ENCODE assay signal across 9 mouse cellular contexts in genomic region chr13:64237000-64237680, GRCm38 (mm10). TPM values are rescaled to one million over a fixed set of nuclear protein-coding genes. Genes with fewer than 3 reads are reported as not detected.
DNase-seq lines count a peak whose midpoint lies in the region; ATAC-seq and TF ChIP-seq lines count a peak whose summit lies in the region.
"Had no signal": no experiment of that assay in that cellular context is flagged by ENCODE, and none has a peak within 500 bp of the region (broad histone marks: within the 10 kb centered on the region; RNA-seq: fewer than 3 reads in every experiment).

No protein-coding gene starts in this region.

- DNase-seq in gastrocnemius, adult 2 months, result no peak
- DNase-seq in gastrocnemius, adult 8-10 months (ENCODE audit: low spot score in 2 of 2), result no peak
- no peak for DNase-seq in G1E (ENCODE audit: low spot score)
- peak; percentile 21 to 42 for DNase-seq in cerebellum, postnatal 14 days
- no peak for DNase-seq in thymus, postnatal 14 days
- DNase-seq in testis, postnatal 10 days (ENCODE audit: low spot score), result no peak
- no peak for DNase-seq in thymus, postnatal 0 days (ENCODE audit: low spot score)

- H3K9ac ChIP-seq in limb, embryonic 12.5 days (replicated peaks), result no peak overlapping the region
- H3K9ac ChIP-seq: hindbrain, embryonic 14.5 days had no signal

- peak; percentile 71 for ATAC-seq in G1E (ENCODE audit: extremely low read depth, insufficient number of reproducible peaks, low FRiP score, poor library complexity, severe bottlenecking)
- ATAC-seq in limb, embryonic 12.5 days (ENCODE audit: insufficient number of reproducible peaks, insufficient read depth, low FRiP score, low TSS enrichment, low read depth), result no peak

- no peaks in the 10 kb centered on the region for H3K27me3 ChIP-seq in G1E (ENCODE audit: insufficient read depth, low read length)
- no peaks in the 10 kb centered on the region for H3K27me3 ChIP-seq in limb, embryonic 12.5 days

- H3K4me3 ChIP-seq in gastrocnemius, adult 2 months, result no peak overlapping the region
- H3K4me3 ChIP-seq in G1E (ENCODE audit: low read depth, low read length), result no peak overlapping the region
- no peak overlapping the region for H3K4me3 ChIP-seq in limb, embryonic 12.5 days (replicated peaks)

- H3K4me2 ChIP-seq in limb, embryonic 12.5 days, result no peak overlapping the region
- H3K4me2 ChIP-seq: hindbrain, embryonic 14.5 days had no signal

- H3K36me3 ChIP-seq in G1E (replicated peaks), result no peaks in the 10 kb centered on the region
- H3K36me3 ChIP-seq in limb, embryonic 12.5 days, result no peaks in the 10 kb centered on the region

- peak overlapping the region; percentile 78 for H3K27ac ChIP-seq in gastrocnemius, adult 2 months
- H3K27ac ChIP-seq in limb, embryonic 12.5 days, result peak overlapping the region; percentile 53
- H3K27ac ChIP-seq: hindbrain, embryonic 14.5 days had no signal

- TF ChIP-seq CTCF in gastrocnemius, adult 2 months (IDR thresholded peaks at IDR 0.05), result no peak
- no peak for TF ChIP-seq CTCF in G1E (IDR thresholded peaks at IDR 0.05; ENCODE audit: low read depth, low read length)

- no peaks in the 10 kb centered on the region for H3K9me3 ChIP-seq in G1E (replicated peaks)
- no peaks in the 10 kb centered on the region for H3K9me3 ChIP-seq in limb, embryonic 12.5 days

- intact Hi-C loops in gastrocnemius, adult 2 months (cut with DNase I), result no loop called here

- peaks cover 8% of the 10 kb centered on the region for H3K4me1 ChIP-seq in G1E (ENCODE audit: insufficient read depth, low read depth, low read length)
- H3K4me1 ChIP-seq in limb, embryonic 12.5 days (replicated peaks), result peaks cover 32% of the 10 kb centered on the region

- WGBS in limb, embryonic 12.5 days, result 46% methylated on average over 4 of the region's 4 CpGs

RNA-seq across cellular contexts. Expression of gene Cdc14b, which starts 38.0 kb away (rescaled TPM):
- total RNA-seq in gastrocnemius, adult 2 months (2021), result 1 to 10 TPM; 6.3 to 6.8 TPM
- 1 to 10 TPM; 6.7 to 9.1 (median 7.8) TPM for total RNA-seq in gastrocnemius, adult 8-10 months (2022)
- total RNA-seq in G1E (2014; fragmentation: Nextera tagmentation) (1.9 and 4.1 TPM in 2 replicates), G1E (2017) (2.0 and 2.3 TPM in 2 replicates)
- polyA plus RNA-seq in G1E (2012), result 0.09 and 0.13 TPM in 2 replicates
- 29.6 and 29.8 TPM in 2 replicates for polyA plus RNA-seq in limb, embryonic 12.5 days (2016; fragmentation: Nextera tagmentation; extraction: Ambion mirVana)
- polyA plus RNA-seq in thymus, postnatal 0 days (2015; fragmentation: Nextera tagmentation; extraction: Ambion mirVana), result 10.8 and 11.3 TPM in 2 replicates

Comparison
In these comparisons a context has a peak if more than half of its experiments do, and no peak if none do; other contexts are left out.
1. DNase-seq: peak in cerebellum, postnatal 14 days (2 of 2); none in gastrocnemius, adult 2 months (single experiment), gastrocnemius, adult 8-10 months (0 of 2), G1E (single experiment), thymus, postnatal 14 days (single experiment), testis, postnatal 10 days (single experiment) and thymus, postnatal 0 days (single experiment).